Mouse (Mus musculus): Measurements from ENCODE around the gene Pole.

DNA sequence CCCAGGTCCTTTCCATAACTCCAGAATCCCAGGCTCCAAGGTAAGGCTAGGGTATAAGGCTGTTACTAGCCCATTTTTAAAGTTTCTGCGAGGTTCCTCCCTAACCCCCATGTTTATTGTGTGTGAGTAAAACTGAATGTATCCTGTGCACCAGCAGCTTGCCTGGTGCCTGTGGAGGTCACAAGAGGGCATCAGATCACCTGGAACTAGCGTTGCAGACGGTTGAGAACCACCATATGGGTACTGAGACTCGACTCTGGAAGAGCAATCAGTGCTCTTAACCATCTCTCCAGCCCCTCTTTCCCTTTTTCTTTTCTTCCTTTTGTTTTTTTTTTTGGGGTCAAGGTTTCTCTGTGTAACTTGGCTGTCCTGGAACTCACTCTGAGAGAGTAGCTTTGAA is 93.7 kb downstream of the Pole start:
- TF ChIP-seq CTCF (IDR thresholded peaks at IDR 0.05; ENCODE audit: low read depth, low read length) (no peak), POLR2A (IDR thresholded peaks at IDR 0.05; ENCODE audit: borderline replicate concordance, low read depth, low read length) (no peak)

All from bone marrow macrophage, adult 2 months (primary cell).